Mouse (Mus musculus) embryonic facial prominence, embryonic 14.5 days (tissue): ENCODE data around the gene Uhrf1bp1l. TPM values are rescaled to one million over a fixed set of nuclear protein-coding genes. Genes with fewer than 3 reads are reported as not detected.
A peak's percentile ranks its signal among the peaks of the same experiment; 100 is the strongest.

ENCODE experiments used
- ATAC-seq: fragments of 200-750 bp; cut with Nextera tagmentation; 2 replicates; pipeline ENCODE4 v1.8.0; 2017; ENCODE audit warnings: low read depth, moderate number of reproducible peaks, moderate TSS enrichment
- DNase-seq: peaks from one replicate; pipeline ENCODE4 v3.0.0-alpha.2; 2015; ENCODE audit warnings: low spot score
- H3K27ac ChIP-seq: fragments of 300-500 bp; sonication (generic); replicated peaks from 2 replicates; pipeline ENCODE4 v1.5.1; 2014; ENCODE audit warnings: low read depth, mild to moderate bottlenecking, low read length, moderate library complexity
- H3K27me3 ChIP-seq: fragments of 300-500 bp; sonication (generic); replicated peaks from 2 replicates; pipeline ENCODE4 v1.6.1; 2014; ENCODE audit warnings: low read length; ENCODE audit not compliant: control insufficient read depth, insufficient read depth
- H3K36me3 ChIP-seq: fragments of 300-500 bp; sonication (generic); 2 replicates; pipeline ENCODE4 v1.6.1; 2014; ENCODE audit warnings: low read length, mixed read lengths; ENCODE audit not compliant: control insufficient read depth, insufficient read depth
- H3K4me1 ChIP-seq: fragments of 300-500 bp; sonication (generic); 2 replicates; pipeline ENCODE4 v1.6.1; 2014; ENCODE audit warnings: antibody characterized with exemption, low read length; ENCODE audit not compliant: control insufficient read depth, insufficient read depth
- H3K4me2 ChIP-seq: fragments of 300-500 bp; sonication (generic); 2 replicates; pipeline ENCODE4 v1.6.1; 2014; ENCODE audit warnings: low read depth, mild to moderate bottlenecking, low read length, moderate library complexity, mixed read lengths
- H3K4me3 ChIP-seq: fragments of 300-500 bp; sonication (generic); 2 replicates; pipeline ENCODE4 v1.5.1; 2014; ENCODE audit warnings: low read depth, mild to moderate bottlenecking, low read length
- H3K9ac ChIP-seq: fragments of 300-500 bp; sonication (generic); 2 replicates; pipeline ENCODE4 v1.6.1; 2014; ENCODE audit warnings: low read depth, mild to moderate bottlenecking, low read length, moderate library complexity, mixed read lengths
- H3K9me3 ChIP-seq: fragments of 300-500 bp; sonication (generic); 2 replicates; pipeline ENCODE4 v1.6.1; 2016; ENCODE audit warnings: low read length; ENCODE audit not compliant: control insufficient read depth
- WGBS: fragments of 180-500 bp; shearing (Covaris S2); extraction: QIAGEN DNeasy Blood & Tissue Kit; methylation state at CpG from one replicate; pipeline ENCODE4 v1.1.7; 2014; 5-methylcytosine and 5-hydroxymethylcytosine counted together
- polyA plus RNA-seq: library from polyadenylated mRNA; unstranded; fragments of >200 nt; fragmentation: Nextera tagmentation; extraction: Ambion mirVana; gene quantifications from 2 replicates; pipeline ENCODE4 v1.2.1, GENCODE M21; 2014

The Uhrf1bp1l gene
- polyA plus RNA-seq, 1 experiment from 2014 or later: 19.6 TPM

DNA sequence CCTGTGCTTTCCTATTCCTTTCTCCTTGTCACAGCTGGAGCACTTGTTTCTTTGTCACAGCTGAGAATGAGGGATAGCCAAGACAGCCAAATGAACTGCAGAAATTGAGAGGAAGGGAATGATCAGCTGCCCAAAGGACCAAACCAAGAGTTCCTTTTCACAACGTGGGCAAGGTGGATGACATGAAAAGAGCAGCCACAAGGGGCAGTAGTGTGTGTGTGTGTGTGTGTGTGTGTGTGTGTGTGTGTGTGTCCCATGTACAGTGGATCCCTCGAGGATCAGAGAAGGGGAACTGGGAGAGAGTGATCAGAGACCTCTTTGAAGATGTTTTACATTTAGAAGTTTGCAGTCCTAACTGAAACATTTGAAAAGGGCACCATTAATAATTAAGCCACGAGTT lies 92.7 kb downstream of the Uhrf1bp1l start:
- Histone ChIP-seq H3K27me3 (no peaks in the 10 kb centered on the region), H3K27ac (no peak overlapping the region), H3K9me3 (no peaks in the 10 kb centered on the region), H3K9ac (no peak overlapping the region), H3K4me1 (no peaks in the 10 kb centered on the region), H3K4me2 (no peak overlapping the region), H3K36me3 (no peaks in the 10 kb centered on the region), H3K4me3 (no peak overlapping the region)
- WGBS: 49% methylated on average over 3 of the region's 3 CpGs
- no peak for DNase-seq
- no peak for ATAC-seq

- WGBS: 92% methylated on average over 3 of the region's 3 CpGs
- no peak for ATAC-seq
- no peak overlapping the region for H3K9ac ChIP-seq
These were observed 94.0 kb downstream of the Uhrf1bp1l start for GRCm38 (mm10) chr10:89838834-89839233.

GRCm38 (mm10) chr10:89850951-89851350 lies 106.2 kb downstream of the Uhrf1bp1l start:
- DNase-seq (no peak), ATAC-seq (no peak)
- Histone ChIP-seq H3K27ac (no peak overlapping the region), H3K9ac (no peak overlapping the region), H3K4me1 (no peaks in the 10 kb centered on the region), H3K4me3 (no peak overlapping the region), H3K4me2 (no peak overlapping the region), H3K9me3 (no peaks in the 10 kb centered on the region), H3K36me3 (no peaks in the 10 kb centered on the region), H3K27me3 (no peaks in the 10 kb centered on the region)
- 95% methylated on average over 6 of the region's 6 CpGs for WGBS

More at GRCm38 (mm10) chr10:89838834-89839233, 94.0 kb downstream of the Uhrf1bp1l start:
- Histone ChIP-seq H3K4me2 (no peak overlapping the region), H3K4me3 (no peak overlapping the region), H3K36me3 (no peaks in the 10 kb centered on the region), H3K27me3 (no peaks in the 10 kb centered on the region), H3K4me1 (no peaks in the 10 kb centered on the region), H3K9me3 (no peaks in the 10 kb centered on the region), H3K27ac (no peak overlapping the region)
- no peak for DNase-seq

DNA sequence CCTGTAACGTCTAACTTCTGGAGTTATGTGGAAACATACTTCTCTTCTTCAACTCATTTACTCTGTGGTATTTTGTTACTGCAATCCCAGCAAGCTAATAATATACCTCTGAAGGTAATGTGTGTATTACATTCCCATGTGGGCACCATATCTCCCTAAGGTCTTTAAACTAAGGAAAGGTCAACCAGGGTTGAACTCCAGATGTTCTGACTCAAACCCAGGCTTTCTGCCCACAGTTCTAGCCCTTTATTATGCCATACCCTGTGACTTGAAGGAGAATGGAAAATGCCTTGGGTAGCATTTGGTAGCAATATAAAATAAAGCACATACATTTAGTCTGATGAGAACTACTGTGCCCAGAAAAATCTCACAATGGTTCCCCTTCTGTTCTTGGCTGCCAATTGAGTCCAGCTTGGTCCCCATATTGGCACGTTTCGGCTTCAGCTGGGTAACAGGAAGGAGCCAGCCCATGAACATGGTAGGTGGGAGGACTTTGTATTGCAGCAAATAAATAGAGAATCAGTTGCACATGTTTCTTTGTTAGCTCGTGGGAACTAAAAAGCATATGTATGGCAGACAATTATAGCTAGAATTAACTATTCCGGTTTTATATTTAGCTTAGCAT lies 110.6 kb downstream of the Uhrf1bp1l start:
- no peaks in the 10 kb centered on the region for H3K4me1 ChIP-seq
- no peak overlapping the region for H3K9ac ChIP-seq
- ATAC-seq (no peak), DNase-seq (peak; percentile 23)
- no peak overlapping the region for H3K4me2 ChIP-seq
- H3K4me3 ChIP-seq: no peak overlapping the region
- no peak overlapping the region for H3K27ac ChIP-seq
- no peaks in the 10 kb centered on the region for H3K9me3 ChIP-seq
- no peaks in the 10 kb centered on the region for H3K27me3 ChIP-seq
- 44% methylated on average over 5 of the region's 5 CpGs for WGBS
- H3K36me3 ChIP-seq: no peaks in the 10 kb centered on the region

- H3K4me3 ChIP-seq: no peak overlapping the region
- 92% methylated on average over 7 of the region's 7 CpGs for WGBS
- H3K9me3 ChIP-seq: no peaks in the 10 kb centered on the region
- H3K36me3 ChIP-seq: no peaks in the 10 kb centered on the region
- no peak overlapping the region for H3K27ac ChIP-seq
- no peak overlapping the region for H3K9ac ChIP-seq
- H3K27me3 ChIP-seq: no peaks in the 10 kb centered on the region
- H3K4me1 ChIP-seq: no peaks in the 10 kb centered on the region
- ATAC-seq (no peak), DNase-seq (no peak)
- H3K4me2 ChIP-seq: no peak overlapping the region
These were observed 111.5 kb downstream of the Uhrf1bp1l start for GRCm38 (mm10) chr10:89856286-89856685.

DNA sequence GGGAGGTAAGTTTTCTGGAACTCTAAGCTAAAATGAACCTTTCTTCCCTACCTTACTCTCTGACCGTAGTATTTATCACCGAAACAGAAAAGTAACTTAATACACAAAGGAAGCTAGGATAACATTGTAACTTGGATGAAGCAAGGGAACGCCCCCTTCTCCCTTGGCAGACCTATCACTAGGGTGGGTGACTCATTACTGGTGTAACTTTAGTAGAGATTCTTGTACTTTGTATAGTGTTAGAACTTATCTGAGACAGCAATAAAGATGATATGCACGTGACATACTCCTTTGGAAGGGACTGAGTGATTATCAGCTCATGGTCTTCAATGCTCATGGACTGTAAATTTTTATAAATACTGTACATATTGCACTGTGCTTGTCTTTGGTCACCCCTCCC lies 123.4 kb downstream of the Uhrf1bp1l start:
- Histone ChIP-seq H3K4me3 (no peak overlapping the region), H3K27ac (no peak overlapping the region), H3K9ac (no peak overlapping the region), H3K27me3 (peaks cover 16% of the 10 kb centered on the region), H3K4me1 (no peaks in the 10 kb centered on the region), H3K36me3 (no peaks in the 10 kb centered on the region), H3K9me3 (no peaks in the 10 kb centered on the region), H3K4me2 (no peak overlapping the region)
- ATAC-seq: no peak
- no peak for DNase-seq
- 81% methylated on average over 4 of the region's 4 CpGs for WGBS

- H3K36me3 ChIP-seq: no peaks in the 10 kb centered on the region
- H3K4me2 ChIP-seq: no peak overlapping the region
- H3K27ac ChIP-seq: no peak overlapping the region
- H3K9ac ChIP-seq: no peak overlapping the region
- no peak for ATAC-seq
- H3K4me3 ChIP-seq: no peak overlapping the region
- DNase-seq: no peak
- H3K9me3 ChIP-seq: no peaks in the 10 kb centered on the region
- 73% methylated on average over 3 of the region's 3 CpGs for WGBS
- peaks cover 22% of the 10 kb centered on the region for H3K27me3 ChIP-seq
- H3K4me1 ChIP-seq: no peaks in the 10 kb centered on the region
These were observed 124.0 kb downstream of the Uhrf1bp1l start for GRCm38 (mm10) chr10:89868836-89869235.

Other genes starting within 250 kb of the Uhrf1bp1l start
- not detected in 2 replicates for gene Nr1h4, start 211.4 kb upstream of the Uhrf1bp1l start, polyA plus RNA-seq
- 0.04 and 0.07 TPM in 2 replicates for gene Slc17a8, start 123.7 kb upstream of the Uhrf1bp1l start, polyA plus RNA-seq
- gene Scyl2, start 58.7 kb upstream of the Uhrf1bp1l start, polyA plus RNA-seq: 12.7 and 14.8 TPM in 2 replicates
- 28.2 and 34.2 TPM in 2 replicates for gene Actr6, start 12.7 kb upstream of the Uhrf1bp1l start, polyA plus RNA-seq
- gene Anks1b, start 128.5 kb downstream of the Uhrf1bp1l start, polyA plus RNA-seq: 2.0 and 2.2 TPM in 2 replicates